Mouse (Mus musculus) CH12.LX (cell line): ENCODE measurements around the gene Ankrd12.

ENCODE experiments used
- CHD2 ChIP-seq: IDR thresholded peaks from 2 replicates; pipeline ENCODE4 v1.6.1; 2011; ENCODE audit warnings: low read length, improper control_type of control experiment
- CTCF ChIP-seq, 2 experiments: IDR thresholded peaks in 1 of 2; conservative IDR thresholded peaks in 1 of 2; 2 replicates each; pipeline ENCODE4 v1.5.1; 2011 to 2012; ENCODE audit warnings: low read depth in 2 of 2, low read length in 2 of 2, improper control_type of control experiment in 1 of 2, inconsistent platforms in 1 of 2, mild to moderate bottlenecking in 1 of 2, moderate library complexity in 1 of 2
- E2F4 ChIP-seq: IDR thresholded peaks from 2 replicates; pipeline ENCODE4 v1.6.1; 2011; ENCODE audit warnings: low read depth, low read length, improper control_type of control experiment; ENCODE audit not compliant: insufficient replicate concordance
- GABPA ChIP-seq: IDR thresholded peaks from 2 replicates; pipeline ENCODE4 v1.6.1; 2012; ENCODE audit warnings: low read depth, low read length, improper control_type of control experiment, inconsistent platforms; ENCODE audit not compliant: insufficient replicate concordance
- HCFC1 ChIP-seq: IDR thresholded peaks from 2 replicates; pipeline ENCODE4 v1.6.1; 2012; ENCODE audit warnings: low read depth, mild to moderate bottlenecking, inconsistent platforms, low read length, improper control_type of control experiment
- MAZ ChIP-seq: IDR thresholded peaks from 2 replicates; pipeline ENCODE4 v1.6.1; 2012; ENCODE audit warnings: low read depth, mild to moderate bottlenecking, inconsistent platforms, low read length, improper control_type of control experiment, moderate library complexity
- MEF2A ChIP-seq: IDR thresholded peaks from 2 replicates; pipeline ENCODE4 v1.6.1; 2014; ENCODE audit warnings: low read depth, mild to moderate bottlenecking, inconsistent platforms, low read length, improper control_type of control experiment, borderline replicate concordance
- USF2 ChIP-seq: conservative IDR thresholded peaks from 2 replicates; pipeline ENCODE4 v1.6.1; 2011; ENCODE audit warnings: low read depth, low read length, improper control_type of control experiment
- ZNF384 ChIP-seq: IDR thresholded peaks from 2 replicates; pipeline ENCODE4 v1.6.1; 2012; ENCODE audit warnings: low read depth, low read length, improper control_type of control experiment, inconsistent platforms

DNA sequence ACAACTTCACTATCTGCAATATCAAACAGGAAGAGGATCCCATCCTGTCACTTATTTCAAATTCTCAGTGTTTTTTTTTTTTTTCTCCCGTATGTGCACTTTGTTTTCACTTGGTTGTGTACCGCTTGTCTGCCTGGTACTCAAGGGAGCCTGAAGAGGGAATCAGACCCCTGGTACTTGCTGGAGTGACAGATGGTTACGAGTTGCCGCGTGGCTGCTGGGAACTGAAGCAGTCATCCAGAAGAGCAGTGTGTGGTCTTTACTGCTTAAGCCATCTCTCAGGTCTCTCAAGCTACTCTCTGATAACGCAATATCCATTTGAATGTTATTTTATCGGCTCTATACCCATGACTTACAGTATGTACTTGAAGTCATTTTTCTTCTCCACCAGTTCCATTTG is 52.7 kb downstream of the Ankrd12 start:
- no peak for TF ChIP-seq ZNF384
- TF ChIP-seq MEF2A: no peak
- TF ChIP-seq USF2: no peak
- no peak for TF ChIP-seq CTCF (conservative IDR thresholded peaks at IDR 0.05 in 1 of 2, IDR thresholded peaks at IDR 0.05 in 1 of 2; ENCODE audit: low read depth in 2 of 2, low read length in 2 of 2)
- TF ChIP-seq MAZ: no peak
- no peak for TF ChIP-seq HCFC1
- TF ChIP-seq E2F4: no peak
- TF ChIP-seq GABPA: no peak
- TF ChIP-seq CHD2: no peak
